Mouse (Mus musculus) left cerebral cortex, postnatal 10 days (tissue): ENCODE measurements around the gene Immp2l. TPM values are rescaled to one million over a fixed set of nuclear protein-coding genes. Genes with fewer than 3 reads are reported as not detected.
"Not testable (repeated sequence)": the region's sequence is repeated elsewhere in the genome, so short reads cannot be mapped to it uniquely, and the experiment has no call there.

Experiments used
- DNase-seq, 2 experiments: peaks; one replicate each; pipeline ENCODE4 v3.0.0; 2021 to 2022; ENCODE audit warnings: low spot score in 2 of 2, mixed read lengths in 1 of 2; ENCODE audit errors: extremely low spot score in 1 of 2
- intact Hi-C: fragments of 180-260 bp; cut with DNase I; formaldehyde crosslinking; loops from one replicate; pipeline ENCODE4 v1.15.1; 2025
- total RNA-seq, 2 experiments: library from RNA; stranded (reverse); gene quantifications; 2 replicates each; pipeline ENCODE4 v1.2.3; 2021

Gene Immp2l
- 1 to 10 TPM; 3.1 to 4.7 TPM for total RNA-seq

- intact Hi-C loops: no loop called here
- peak; percentile 89 to 95 for DNase-seq
Measured at GRCm38 (mm10) chr12:41023511-41024421, at the start of gene Immp2l. Immp2l (plus strand) TSS chr12:41024090.

- intact Hi-C loops: no loop called here
- no peak for DNase-seq
Measured at GRCm38 (mm10) chr12:40978719-40979500, 45.0 kb upstream of the Immp2l start.

DNA sequence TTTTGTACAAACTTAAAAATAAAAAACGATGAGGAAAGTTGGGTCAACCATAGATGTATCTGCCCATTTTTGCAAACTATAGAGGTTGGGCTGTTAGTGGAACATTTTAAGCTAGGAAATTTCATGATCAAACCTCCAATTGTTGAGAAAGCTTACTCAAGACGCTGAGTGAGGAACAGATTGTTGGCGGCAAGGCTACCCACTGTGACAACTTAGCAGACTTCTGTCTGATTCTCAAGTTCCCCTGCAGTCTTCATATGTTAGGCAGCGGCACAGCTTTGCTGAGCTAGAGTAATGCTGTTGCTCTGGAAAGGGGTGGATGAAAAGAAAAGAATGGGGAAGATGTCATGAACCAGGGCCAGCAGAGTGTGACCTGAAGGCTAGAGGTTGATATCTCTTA lies 44.2 kb upstream of the Immp2l start:
- intact Hi-C loops: no loop called here
- DNase-seq: no peak

DNA sequence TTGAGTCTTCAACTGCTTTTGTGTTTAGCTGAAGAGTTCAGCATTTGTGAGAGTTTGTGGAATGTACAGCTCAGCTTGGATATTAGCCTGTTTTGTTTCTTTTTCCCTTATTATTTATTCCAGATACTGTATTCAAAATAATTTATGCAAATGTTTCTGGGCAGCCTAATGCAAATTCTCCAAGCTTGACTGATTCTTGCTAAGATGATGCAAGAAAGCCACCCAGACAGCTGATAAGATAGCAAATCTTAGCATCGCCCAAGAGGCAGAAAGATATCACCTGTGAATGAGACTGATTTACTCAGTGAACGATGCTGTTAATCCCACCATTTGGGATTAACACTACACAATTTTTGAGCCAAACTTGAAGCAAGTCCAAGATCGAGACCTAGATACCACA lies 43.7 kb upstream of the Immp2l start:
- intact Hi-C loops: no loop called here
- no peak for DNase-seq

- intact Hi-C loops: no loop called here
- no peak for DNase-seq
Measured at GRCm38 (mm10) chr12:40983021-40983420, 40.9 kb upstream of the Immp2l start.

DNA sequence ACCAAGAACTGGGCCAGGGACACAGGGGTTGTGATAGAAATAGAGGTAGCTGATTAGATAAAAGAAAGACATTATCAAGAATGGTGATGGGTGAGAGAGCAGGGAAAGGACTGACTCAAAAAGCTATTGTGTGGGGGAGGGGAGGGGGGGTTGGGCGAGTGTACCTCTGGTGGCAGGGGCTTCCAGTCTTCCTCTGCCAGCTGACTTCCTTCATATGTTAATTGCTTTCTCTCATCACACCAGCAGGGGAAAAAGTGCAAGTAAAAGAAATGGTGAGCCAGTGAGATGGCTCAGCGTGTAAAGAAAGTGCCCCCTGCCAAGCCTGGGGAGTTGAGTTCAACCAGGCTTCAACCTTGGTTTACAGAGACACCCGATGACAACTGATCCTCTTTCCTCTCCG lies 39.2 kb upstream of the Immp2l start:
- intact Hi-C loops: no loop called here
- DNase-seq: no peak

DNA sequence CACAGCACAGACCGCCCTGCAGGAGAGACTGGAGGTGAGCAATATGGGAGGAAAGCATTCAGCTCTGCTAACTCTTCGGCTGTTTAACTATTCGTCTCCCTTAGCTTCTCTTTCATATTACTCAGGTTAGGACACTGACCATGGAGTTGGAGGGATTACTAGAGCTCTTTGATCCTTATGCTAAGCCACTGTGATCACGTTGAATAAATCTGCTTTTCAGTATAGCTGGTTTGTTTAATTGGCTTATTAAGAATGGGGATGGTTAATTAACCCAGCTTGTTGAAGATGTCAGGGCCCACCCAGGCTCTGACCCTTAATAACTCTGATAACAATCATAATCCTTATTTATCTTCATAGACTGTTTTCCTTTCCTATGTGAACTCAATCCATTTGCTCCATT lies 38.1 kb upstream of the Immp2l start:
- intact Hi-C loops: no loop called here
- DNase-seq: no peak

DNA sequence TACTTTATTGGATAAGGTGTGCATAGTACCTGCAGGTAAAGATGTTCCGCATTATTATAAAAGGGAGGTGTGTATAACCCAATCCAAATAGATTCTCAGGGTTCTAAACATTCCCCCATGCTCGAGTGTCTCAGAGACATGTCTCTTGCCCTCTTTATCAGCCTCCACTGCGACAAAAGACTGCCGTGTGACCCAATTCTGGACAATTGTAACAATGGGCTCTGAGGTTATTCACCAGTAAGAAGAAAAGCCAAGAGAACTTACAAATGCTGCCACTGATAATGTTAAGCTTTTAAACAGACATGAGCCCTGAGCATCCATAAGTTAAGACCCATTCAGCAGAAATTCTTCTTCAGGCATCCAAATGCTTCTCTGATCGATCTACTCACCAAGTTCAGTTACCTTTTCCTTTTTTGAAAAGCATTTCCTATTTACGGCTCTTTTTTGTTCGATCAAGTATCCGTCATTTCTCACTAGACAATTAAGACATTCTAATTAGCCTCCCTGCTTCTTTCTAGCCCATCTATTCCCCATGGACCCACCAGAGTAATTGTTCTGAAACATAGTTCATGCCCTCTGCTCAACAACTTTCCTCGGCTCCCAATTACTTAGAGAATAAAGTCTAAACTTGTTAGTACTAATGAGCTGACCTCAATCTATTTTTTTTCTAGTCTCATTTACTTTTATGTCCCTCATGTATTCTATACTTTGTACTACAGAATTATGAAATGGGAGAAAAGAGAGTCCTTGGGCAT lies 35.4 kb upstream of the Immp2l start:
- intact Hi-C loops: no loop called here
- no peak for DNase-seq

GRCm38 (mm10) chr12:40991647-40992046 lies 32.2 kb upstream of the Immp2l start:
- intact Hi-C loops: no loop called here

GRCm38 (mm10) chr12:40992237-40992636 lies 31.7 kb upstream of the Immp2l start:
- intact Hi-C loops, DNase-seq: not testable (repeated sequence)

More at GRCm38 (mm10) chr12:40991647-40992046, 32.2 kb upstream of the Immp2l start:
- no peak for DNase-seq

DNA sequence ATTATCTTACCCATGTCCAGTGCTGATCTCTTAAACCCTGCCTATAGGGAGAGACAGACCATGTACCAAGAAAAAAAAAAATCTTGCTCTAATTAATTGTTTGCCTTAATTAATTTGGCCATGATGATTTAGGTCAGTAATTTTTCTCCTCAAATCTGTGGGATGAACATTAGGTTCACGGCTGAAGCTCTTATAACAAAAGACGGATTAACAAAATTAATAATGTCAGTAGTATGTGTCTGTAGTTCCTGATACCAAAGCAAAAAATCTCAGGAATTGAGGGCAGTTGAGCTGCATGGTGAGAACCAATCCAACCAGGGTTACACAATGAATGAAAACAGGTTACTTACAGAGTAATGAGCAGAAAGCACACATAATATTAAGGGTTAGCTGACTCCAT lies 29.0 kb upstream of the Immp2l start:
- no peak for DNase-seq
- intact Hi-C loops: no loop called here

GRCm38 (mm10) chr12:40995618-40996370 lies 28.1 kb upstream of the Immp2l start:
- intact Hi-C loops: no loop called here
- DNase-seq: no peak

GRCm38 (mm10) chr12:41022516-41022915 lies 1.4 kb upstream of the Immp2l start:
- intact Hi-C loops: no loop called here

GRCm38 (mm10) chr12:41024512-41024911 lies 622 bp downstream of the Immp2l start:
- no peak for DNase-seq

More at GRCm38 (mm10) chr12:41022516-41022915, 1.4 kb upstream of the Immp2l start:
- peak in 1 of 2 experiments; percentile 13 for DNase-seq

GRCm38 (mm10) chr12:41027485-41027884 lies 3.6 kb downstream of the Immp2l start:
- intact Hi-C loops: no loop called here
- DNase-seq: no peak

More at GRCm38 (mm10) chr12:41024512-41024911, 622 bp downstream of the Immp2l start:
- intact Hi-C loops: no loop called here

GRCm38 (mm10) chr12:41031119-41031518 lies 7.2 kb downstream of the Immp2l start:
- intact Hi-C loops: no loop called here
- DNase-seq: no peak

DNA sequence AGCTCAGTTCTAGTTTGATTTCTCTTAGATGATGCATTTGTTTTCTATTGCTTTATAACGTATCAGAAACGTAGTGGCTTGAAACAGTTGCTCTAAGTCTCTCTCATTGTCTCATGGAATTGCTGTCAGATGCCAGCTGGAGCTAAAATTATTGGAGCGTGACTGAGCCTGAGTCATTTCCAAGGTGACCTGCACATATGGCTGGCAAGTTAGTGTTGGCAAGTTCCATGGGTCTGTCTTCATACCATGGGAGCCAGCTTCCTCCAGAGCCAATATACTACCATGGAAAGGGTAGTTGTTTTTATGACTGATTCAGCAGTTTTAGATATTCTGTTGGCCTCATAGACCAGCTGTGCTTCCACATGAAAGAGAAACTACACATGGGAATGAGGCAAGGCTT lies 9.3 kb downstream of the Immp2l start:
- DNase-seq: no peak
- intact Hi-C loops: no loop called here

GRCm38 (mm10) chr12:41039834-41040233 lies 15.9 kb downstream of the Immp2l start:
- intact Hi-C loops: no loop called here
- DNase-seq: no peak
